Mouse (Mus musculus) Muller cell, postnatal 12 days (primary cell): Measurements from ENCODE around the gene Nfkbiz.
"Not testable (repeated sequence)": the region's sequence is repeated elsewhere in the genome, so short reads cannot be mapped to it uniquely, and the experiment has no call there.

Experiments
- DNase-seq: peaks from one replicate; pipeline ENCODE4 v3.0.0-alpha.2; 2015; ENCODE audit errors: inconsistent ontology term

The Nfkbiz gene

GRCm38 (mm10) chr16:55838510-55839474, at the start of gene Nfkbiz:
Nfkbiz (minus strand) TSS chr16:55838899.
- peak; percentile 96 for DNase-seq

- no peak for DNase-seq
These were observed 49.3 kb upstream of the Nfkbiz start for GRCm38 (mm10) chr16:55887814-55888583.

- peak; percentile 73 for DNase-seq
These were observed 45.5 kb upstream of the Nfkbiz start for GRCm38 (mm10) chr16:55884246-55884645.

- no peak for DNase-seq
These were observed 37.3 kb upstream of the Nfkbiz start for GRCm38 (mm10) chr16:55876025-55876424.

- DNase-seq = no peak
These were observed 25.1 kb upstream of the Nfkbiz start for GRCm38 (mm10) chr16:55863832-55864231.

DNA sequence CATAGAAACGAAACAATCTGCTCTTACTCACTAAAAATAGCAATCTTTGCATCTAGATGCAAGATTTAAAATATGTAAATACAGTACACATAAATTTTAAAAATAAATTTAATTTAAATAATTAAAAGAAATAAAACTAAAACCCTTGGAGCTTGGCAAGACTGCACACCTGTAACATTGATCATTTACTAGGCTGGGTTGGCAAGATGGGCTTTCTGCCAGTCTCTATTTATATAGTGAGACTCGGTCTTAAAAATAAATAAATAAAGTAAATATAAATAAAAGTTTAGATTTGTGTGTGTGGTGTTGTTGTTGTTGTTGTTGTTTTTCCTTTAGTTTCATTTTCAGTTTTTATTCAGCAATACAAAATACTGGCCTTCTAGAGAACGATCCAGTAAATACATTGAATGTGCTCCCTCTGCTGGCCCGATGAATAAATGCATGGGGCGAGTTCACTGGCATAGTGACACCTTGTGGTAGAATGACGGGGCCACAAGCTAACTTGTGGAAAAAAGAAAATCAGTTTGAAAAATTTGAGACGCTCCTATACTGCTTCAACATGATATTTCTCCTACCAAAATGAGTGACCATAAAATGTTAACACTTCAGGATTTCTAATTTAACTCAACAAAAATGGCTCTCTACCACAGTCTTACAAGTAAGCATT, 24.6 kb upstream of the Nfkbiz start:
- peak; percentile 43 for DNase-seq

DNA sequence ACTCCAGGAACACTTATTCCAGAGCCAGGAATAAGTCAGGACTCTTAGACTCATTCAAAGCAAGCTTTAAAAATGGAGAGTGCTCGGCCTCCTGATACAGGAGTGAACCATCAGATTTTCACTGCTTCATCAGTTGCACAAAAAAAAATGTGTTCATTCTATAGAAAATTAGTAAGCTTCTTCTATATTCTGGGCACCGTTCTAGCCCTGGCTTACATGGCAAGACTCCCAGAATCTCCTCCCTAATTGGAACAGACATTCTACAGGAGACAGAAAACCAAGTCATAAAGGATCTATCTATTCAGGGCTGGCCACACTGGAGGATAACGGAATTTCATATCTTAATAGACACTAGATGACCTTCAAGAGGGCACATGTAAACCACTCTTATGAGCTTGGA, 22.4 kb upstream of the Nfkbiz start:
- no peak for DNase-seq

DNA sequence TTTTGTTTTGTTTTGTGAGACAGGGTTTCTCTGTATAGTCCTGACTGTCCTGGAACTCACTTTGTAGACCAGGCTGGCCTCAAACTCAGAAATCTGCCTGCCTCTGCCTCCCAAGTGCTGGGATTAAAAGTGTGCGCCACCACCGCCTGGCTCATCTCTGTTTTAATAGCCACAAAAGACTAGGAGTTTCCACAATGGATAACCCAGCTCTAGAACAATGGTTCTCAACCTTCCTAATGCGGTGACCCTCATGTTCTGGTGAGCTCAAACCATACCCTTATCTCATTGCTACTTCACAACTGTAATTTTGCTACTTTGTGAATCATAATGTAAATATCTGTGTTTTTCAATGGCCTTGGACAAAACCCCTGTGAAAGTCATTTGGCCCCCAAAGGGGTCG, 20.7 kb upstream of the Nfkbiz start:
- DNase-seq = not testable (repeated sequence)

- DNase-seq = peak; percentile 30
These were observed 19.8 kb upstream of the Nfkbiz start for GRCm38 (mm10) chr16:55858465-55858864.

- DNase-seq = peak; percentile 53
These were observed 14.4 kb upstream of the Nfkbiz start for GRCm38 (mm10) chr16:55852943-55853727.

DNA sequence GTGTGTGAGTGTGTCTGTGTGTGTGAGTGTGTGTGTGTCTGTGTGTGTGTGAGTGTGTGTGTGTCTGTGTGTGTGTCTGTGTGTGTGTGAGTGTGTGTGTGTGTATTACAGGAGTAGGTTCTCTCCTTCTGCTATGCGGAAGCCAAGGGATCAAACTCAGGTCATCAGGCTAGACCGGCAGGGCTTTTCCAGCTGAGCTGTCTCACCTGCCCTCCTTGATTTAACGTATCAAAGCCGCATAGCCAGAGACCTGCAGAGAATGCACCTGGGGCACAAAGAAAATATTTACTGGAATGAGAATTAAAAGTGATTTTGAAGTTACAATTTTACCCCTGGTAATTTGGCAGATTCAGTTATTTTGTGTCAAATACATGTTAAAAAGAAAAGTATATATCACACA, 13.8 kb upstream of the Nfkbiz start:
- no peak for DNase-seq

DNA sequence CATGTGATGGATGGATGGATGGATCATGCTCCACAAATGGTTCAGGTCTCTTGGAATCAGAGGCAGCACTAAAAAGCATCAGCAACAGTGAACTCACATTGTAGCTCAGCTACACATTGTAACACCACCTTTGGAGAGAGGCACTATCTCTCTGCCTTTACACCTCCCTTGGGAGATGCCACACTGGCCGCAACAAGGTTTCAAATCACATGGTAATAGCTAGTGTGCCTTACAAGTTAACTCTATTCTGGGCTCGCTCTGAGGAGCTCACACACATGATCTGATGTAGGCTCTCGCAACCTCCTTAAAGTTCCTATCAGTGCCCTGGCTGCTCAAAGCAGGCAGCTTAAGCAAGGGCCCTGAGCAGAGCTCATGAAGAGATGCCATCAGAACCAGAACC, 11.8 kb upstream of the Nfkbiz start:
- DNase-seq = no peak

DNA sequence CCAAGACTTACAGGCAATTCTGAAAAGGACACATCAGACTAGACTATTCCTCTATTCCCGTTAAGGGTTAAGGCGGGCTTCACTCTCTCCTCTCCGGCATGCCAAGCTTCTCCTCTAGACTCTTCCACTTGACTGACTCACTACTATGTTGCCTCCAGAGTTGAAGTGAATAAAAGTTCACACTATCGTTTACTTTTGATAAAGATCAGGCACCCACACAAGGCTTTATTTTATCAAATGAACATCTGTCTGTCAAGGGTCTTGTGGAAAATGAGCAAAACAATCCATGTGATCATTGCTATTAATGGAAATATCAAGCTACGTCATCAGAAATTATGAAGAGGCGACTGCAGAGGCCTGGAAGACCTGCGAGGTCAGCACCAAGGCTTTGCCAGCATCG, 9.0 kb upstream of the Nfkbiz start:
- peak; percentile 28 for DNase-seq

DNA sequence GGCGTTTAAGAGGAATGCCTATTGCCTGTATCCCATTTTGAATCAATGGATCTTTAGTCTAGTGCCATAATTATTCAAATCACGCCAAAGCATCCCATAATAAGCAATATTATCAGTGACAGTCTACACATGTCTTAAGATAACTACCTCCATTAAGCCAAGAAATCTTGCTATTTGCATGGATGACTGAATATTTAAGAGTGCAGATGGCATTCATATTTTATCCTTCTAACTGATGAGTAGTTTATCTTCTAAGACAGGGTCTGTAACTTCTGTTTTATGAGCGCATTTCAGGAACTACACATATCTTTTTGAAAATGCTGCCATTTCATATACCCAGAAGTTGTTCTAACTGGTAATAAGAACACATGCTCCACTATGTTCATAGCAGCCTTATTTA, 6.1 kb upstream of the Nfkbiz start:
- no peak for DNase-seq

DNA sequence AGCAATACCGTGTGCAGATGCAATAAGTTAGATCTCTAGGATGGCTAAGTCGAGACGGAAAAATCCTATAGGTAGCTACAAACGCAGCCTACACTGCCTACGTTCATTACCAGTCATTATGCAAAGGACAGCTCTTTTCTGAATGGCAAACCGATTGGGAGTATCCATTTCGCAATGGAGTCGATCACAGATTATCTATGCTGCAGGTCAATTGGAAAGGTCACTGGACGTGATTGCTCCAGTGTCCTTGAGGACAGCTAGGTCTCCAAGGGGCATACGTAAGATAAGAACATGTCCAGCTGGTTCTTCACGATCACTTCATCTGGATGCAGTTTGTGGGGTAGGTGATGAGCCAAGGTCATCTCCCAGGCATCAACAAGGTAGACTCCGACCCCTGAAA, 5.2 kb upstream of the Nfkbiz start:
- DNase-seq = no peak

- DNase-seq = no peak
These were observed 4.4 kb upstream of the Nfkbiz start for GRCm38 (mm10) chr16:55843134-55843533.

DNA sequence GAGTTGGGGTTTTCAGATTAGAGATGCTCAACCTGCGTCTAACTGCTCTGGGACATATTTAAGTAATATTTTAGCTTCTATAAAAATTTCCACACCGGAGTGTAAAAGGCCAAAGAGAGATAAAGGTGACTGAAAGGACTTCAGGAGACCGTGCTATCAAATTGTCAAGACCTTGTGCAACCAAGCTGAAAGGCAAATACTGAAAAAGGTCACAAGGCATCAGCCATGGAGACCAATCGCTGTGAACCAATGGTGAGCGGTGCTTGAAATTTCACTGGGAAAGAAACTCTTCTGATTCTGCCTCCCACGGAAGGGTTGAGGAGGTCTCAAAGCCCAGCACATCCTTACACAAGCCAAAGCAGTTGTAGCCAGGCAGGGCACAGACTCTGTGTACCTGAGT, 2.8 kb upstream of the Nfkbiz start:
- no peak for DNase-seq

DNA sequence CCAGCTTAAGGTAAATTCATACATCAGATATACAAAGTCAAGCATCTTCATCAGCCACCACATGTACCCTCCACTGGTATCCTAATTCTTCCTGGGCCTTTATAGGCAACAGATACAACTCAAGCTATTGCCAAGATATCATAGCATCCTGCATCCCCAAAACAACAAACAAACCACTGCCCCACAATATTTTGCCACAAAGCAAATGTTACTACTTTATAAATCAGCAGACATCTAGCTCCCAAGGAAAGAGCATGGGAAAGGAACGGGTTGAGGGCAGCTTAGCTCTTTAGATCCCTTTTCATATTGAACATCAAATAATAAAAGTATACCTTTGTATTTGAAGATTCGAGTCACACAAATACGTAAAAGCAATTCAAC, 580 bp downstream of the Nfkbiz start:
- DNase-seq = no peak

- not testable (repeated sequence) for DNase-seq
These were observed 1.0 kb downstream of the Nfkbiz start for GRCm38 (mm10) chr16:55837653-55838052.

DNA sequence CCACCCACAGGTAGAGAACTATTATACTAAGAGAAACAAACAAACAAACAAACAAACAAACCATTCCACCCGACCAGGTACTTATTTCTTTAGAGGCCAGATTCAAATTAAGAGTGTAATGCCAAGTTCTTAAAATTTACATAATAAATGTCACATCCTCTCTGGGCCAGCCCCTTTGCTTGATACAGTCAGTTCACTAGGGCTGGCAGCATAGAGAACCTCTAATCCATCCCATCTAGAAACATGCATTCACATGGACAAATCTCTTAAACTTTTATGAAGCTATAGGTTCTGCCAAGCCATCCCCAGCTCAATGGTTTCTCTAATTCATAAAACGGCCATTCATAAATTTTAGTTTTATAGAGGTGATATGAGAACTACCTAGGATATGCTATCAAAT, 1.5 kb downstream of the Nfkbiz start:
- no peak for DNase-seq

GRCm38 (mm10) chr16:55835798-55836197, 2.9 kb downstream of the Nfkbiz start:
- no peak for DNase-seq
